Mouse (Mus musculus) thymus, postnatal 36 days (tissue): Measurements from ENCODE around the gene Mdga2.

Experiments used
- DNase-seq, 2 experiments: peaks; one replicate each; pipeline ENCODE4 v3.0.0; 2022; ENCODE audit warnings: mixed read lengths in 2 of 2

The Mdga2 gene

DNA sequence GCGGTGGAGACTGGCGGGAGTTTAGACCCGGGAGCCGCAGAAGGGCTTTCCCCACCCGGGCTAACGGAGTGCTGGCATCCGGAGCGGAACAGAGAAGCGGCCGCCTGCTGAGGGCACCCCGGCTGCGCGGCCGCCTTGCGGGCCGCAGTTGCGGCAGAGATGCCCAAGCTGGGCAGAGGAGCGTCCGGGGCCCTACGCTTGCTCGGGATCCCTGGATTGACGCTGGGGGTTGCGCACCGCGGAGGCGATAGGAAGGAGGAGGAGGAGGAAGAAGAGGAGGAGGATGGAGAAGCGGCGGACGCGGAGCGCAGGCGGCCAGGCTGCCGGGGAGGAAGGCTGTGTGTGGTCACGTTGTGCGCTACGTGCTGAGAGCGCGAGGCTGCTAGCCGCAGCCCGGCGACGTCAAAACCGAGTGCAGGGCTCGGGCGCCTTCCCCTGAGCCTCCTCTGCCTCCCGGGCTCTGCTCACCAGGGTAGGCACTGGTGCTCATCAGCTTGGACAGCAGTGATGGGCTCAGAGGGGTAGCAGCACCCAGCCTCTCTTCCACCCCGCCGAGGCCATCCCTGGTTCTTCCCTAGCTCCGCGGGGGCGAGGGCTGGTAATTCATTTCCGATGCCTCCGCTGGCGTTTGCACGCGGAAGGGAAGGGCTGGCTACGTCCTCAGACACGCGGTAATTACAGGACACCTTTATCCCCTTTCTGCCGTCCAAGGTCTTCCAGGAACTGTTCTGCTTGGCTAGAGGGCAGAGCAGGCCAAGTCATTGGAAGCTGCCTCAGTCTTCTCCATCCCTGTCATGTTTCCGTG, at the start of gene Mdga2:
TSS of gene Mdga2 (minus strand) at position 329 of the 805 bp plus-strand sequence.
- DNase-seq = no peak

- no peak for DNase-seq
Measured at GRCm38 (mm10) chr12:67267409-67267808, 45.1 kb upstream of the Mdga2 start.

GRCm38 (mm10) chr12:67223530-67223929, 1.2 kb upstream of the Mdga2 start:
- DNase-seq = no peak

DNA sequence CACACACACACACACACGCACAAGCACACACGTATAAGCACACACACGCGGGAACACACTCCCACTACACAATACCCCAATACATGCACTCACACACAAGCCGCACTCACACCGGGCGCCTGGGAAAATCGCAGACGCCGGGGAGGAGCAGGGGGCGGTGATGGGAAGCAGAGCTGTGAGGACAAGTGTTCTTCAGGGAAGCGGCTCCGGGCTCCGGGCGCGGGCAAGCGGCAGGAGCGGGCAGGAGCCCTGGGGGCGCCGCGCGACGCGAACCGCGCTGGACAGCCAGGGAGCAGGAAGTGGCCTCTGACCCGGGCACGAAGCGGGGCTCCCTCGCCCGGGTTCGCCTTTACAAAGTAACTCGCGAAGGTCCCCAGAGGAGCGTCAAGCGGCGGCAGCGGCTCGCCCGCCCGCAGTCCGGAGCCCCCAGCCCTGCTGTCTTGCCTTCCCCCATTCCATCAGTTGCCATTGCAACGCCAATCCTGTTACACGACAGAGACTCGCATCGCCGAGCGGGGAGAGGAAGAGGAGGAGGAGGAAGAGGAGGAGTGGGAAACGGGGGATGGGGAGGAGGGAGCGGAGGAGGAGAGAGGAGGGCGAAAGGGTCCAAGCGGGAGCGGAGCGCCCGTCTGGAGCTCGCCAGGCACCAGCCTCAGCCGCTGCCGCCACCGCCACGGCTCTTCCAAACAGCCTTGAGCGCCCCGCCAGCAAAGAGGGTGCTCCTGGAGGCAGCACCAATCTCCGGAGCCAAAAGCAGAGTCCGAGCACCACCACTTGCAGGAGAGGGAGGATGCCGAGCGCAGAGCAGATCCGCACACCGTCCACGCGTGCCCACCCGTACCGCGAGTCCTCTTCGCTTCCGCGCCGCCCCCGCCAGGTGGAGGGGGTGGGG, 774 bp downstream of the Mdga2 start:
- DNase-seq = no peak

DNA sequence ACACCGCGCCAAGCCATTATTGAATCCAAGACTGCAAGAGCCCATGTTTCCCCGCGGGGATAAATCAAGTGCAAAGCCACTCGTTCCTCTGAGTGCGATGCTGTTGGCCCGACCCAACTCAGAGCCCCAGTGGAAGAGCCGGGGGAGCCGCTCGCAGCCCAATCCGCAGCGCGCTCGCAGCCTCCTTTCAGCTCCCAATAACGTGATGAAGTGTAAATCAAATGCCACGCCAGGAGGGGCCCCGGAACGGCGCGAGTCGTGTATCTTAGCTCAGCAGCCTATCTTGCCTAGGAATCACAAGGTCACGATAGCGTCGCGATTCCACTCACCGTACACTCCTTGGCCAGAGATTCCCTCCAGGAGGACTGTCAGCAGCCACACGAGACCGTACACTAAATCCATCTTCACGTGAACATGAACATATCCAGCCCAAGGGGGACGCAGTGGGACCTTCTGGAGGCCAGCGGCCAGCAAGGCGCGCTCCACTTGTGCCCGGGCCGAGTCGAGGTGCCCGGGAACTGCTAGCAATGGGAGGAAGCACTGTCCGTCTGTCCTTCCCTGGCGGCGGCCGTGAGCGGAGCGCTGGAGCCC, 1.6 kb downstream of the Mdga2 start:
- no peak for DNase-seq

DNA sequence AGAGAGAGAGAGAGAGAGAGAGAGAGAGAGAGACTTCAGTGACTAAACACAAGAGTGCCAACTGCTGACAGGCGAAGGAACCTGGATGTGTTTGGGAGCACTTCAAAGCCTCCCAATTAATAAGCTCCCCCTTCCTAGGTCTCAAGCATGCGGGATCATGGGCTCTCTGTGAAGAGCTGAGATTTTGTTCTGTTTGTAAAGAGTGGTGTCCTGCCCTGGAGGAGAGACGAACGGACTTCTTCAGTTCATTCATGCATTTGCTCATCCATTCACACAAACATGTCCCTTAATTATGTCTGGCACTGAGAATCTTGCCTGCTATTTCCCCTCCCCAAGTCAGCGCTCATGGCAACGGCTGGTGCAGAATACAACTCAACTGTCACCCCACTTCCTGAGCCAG, 2.3 kb downstream of the Mdga2 start:
- no peak for DNase-seq

- no peak for DNase-seq
Measured at GRCm38 (mm10) chr12:67219564-67219963, 2.8 kb downstream of the Mdga2 start.

- no peak for DNase-seq
Measured at GRCm38 (mm10) chr12:67212801-67213200, 9.5 kb downstream of the Mdga2 start.

GRCm38 (mm10) chr12:67178155-67178554, 44.2 kb downstream of the Mdga2 start:
- no peak for DNase-seq

GRCm38 (mm10) chr12:67156569-67157237, 65.6 kb downstream of the Mdga2 start:
- DNase-seq = no peak

- no peak for DNase-seq
Measured at GRCm38 (mm10) chr12:67153077-67153476, 69.3 kb downstream of the Mdga2 start.

- no peak for DNase-seq
Measured at GRCm38 (mm10) chr12:67141605-67142004, 80.7 kb downstream of the Mdga2 start.

DNA sequence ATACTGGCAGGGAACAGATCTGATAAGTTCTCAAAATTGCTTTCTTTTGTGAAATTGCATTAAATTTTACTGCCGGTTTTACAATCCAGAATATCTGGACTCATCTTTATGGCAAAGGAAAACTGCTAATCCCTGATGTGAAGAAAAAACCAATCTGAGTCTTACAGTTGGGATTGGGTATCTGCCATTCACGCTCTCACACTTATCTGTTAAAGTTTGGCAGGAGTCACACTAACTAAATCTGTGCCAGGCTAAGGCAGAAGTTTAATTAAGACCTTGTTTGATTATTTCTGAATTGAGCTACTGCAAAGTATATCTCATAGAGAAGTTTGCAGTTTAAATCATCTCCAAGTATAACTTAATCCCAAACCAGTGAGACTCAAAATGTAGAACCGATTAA, 82.2 kb downstream of the Mdga2 start:
- DNase-seq = no peak

DNA sequence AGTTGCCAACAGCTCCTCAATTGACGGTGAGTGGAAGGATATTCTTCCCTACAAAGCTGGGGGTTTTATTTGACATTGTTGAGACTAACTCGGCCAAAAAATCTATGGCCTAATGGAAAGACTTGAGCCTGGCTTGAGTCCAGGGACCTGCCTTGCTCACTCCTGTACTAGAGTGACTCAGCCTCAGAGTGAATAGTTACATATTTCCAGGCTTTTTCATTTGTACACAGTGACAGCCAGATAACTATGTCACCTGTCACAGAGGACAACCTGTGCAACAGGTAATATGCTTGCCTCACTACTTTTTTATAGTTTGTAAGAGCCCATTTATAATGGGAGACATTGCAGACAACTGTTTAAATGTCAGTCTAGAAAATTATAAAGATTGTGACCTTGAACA, 94.9 kb downstream of the Mdga2 start:
- DNase-seq = no peak

GRCm38 (mm10) chr12:67123874-67124273, 98.5 kb downstream of the Mdga2 start:
- DNase-seq = no peak

- no peak for DNase-seq
Measured at GRCm38 (mm10) chr12:67118652-67119515, 103.5 kb downstream of the Mdga2 start.

DNA sequence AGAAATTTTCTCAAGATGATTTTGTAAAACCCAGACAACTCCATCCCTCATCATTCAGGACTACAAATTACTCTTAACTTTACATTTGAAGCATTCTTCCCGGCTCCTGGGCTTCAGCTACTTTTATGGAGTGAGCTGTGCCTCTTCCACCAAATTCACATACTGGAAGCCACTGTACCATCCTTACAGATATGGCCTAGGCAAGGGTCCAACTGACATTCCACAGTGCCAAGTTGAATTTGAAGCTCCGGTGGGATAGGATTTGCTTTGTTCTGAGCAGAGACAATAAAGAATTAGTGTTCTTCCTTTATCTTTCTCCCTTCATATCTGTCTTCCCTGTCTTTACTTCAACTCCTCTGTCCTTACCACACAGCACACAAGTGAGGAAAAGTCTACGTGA, 118.2 kb downstream of the Mdga2 start:
- no peak for DNase-seq

GRCm38 (mm10) chr12:67094414-67094813, 127.9 kb downstream of the Mdga2 start:
- DNase-seq = no peak

DNA sequence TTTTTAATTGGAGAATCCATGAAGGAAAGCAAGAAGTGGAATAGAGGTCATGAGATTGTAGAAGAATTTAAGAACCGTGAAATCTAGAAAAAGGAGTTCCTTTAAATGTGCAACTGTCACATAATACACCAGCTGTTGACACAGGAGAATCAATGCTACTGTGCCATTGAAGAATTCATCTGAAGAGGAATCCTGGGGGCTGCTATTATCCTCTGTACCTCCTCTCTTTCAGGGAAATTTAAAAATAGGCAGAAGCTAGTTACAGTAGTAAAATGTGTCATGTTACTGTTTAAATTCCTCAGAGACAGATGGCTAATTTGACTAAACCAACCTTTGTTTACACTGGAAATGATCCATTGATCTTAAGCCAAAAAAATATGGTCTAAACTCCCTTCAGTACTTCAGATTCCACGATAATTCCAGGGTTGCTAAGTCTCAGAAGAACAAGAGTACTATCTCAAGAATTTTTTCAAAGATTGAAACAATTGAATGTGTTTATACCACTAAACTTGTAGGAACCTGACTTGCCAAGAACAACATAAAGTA, 131.9 kb downstream of the Mdga2 start:
- DNase-seq = no peak

- DNase-seq = no peak
Measured at GRCm38 (mm10) chr12:67059136-67060014, 163.0 kb downstream of the Mdga2 start.

DNA sequence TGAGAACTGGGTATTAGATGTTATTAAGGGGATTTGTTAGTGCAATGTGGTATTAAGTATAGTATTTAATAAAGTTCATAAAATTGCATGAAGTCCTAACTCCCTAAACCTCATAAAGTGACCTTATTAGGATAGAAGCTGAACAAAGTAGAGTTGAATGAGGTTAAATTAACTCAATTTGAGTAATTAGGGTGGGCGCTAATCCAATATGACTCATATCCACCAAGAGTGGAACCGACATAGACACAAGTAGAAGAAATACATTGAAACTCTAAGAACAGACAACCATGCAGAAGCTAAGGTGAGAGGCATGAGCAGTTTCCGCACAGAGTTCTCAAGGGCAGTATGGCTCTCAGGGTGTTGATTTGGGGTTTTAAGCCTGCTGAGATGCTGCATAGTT, 165.7 kb downstream of the Mdga2 start:
- DNase-seq = no peak
